In genomic region chr17:11866231-11866630, GRCm38 (mm10) we compare ENCODE assay signal across 18 mouse cellular contexts.
DNase-seq lines count a peak whose midpoint lies in the region; ATAC-seq and TF ChIP-seq lines count a peak whose summit lies in the region.
"Had no signal": no experiment of that assay in that cellular context is flagged by ENCODE, and none has a peak within 500 bp of the region (broad histone marks: within the 10 kb centered on the region; RNA-seq: fewer than 3 reads in every experiment).

No protein-coding gene starts in this region.

- TF ChIP-seq EP300 in heart, adult 2 months (IDR thresholded peaks at IDR 0.05; ENCODE audit: insufficient read depth, low read depth, low read length) = no peak

- WGBS in heart, embryonic 12.5 days = 76% methylated on average over 3 of the region's 3 CpGs
- 81% methylated on average over 3 of the region's 3 CpGs for WGBS in heart, embryonic 10.5 days
- 82% methylated on average over 3 of the region's 3 CpGs for WGBS in heart, adult 2 months

- no peak overlapping the region for H3K4me2 ChIP-seq in heart, embryonic 12.5 days

- no peak for TF ChIP-seq CTCF in heart, adult 2 months (IDR thresholded peaks at IDR 0.05)

- no peaks in the 10 kb centered on the region for H3K36me3 ChIP-seq in heart, embryonic 12.5 days
- H3K36me3 ChIP-seq in heart, embryonic 10.5 days = no peaks in the 10 kb centered on the region
- H3K36me3 ChIP-seq in heart, adult 2 months (ENCODE audit: control insufficient read depth, insufficient read depth, low read length) = no peaks in the 10 kb centered on the region
- H3K36me3 ChIP-seq: G1E had no signal

- no peak for TF ChIP-seq POLR2A in heart, adult 2 months (IDR thresholded peaks at IDR 0.05; ENCODE audit: insufficient read depth, low read depth, low read length)

- H3K4me3 ChIP-seq in heart, embryonic 12.5 days = no peak overlapping the region
- H3K4me3 ChIP-seq in heart, embryonic 10.5 days = no peak overlapping the region
- H3K4me3 ChIP-seq in heart, adult 2 months = no peak overlapping the region

- H3K4me1 ChIP-seq in heart, embryonic 12.5 days (replicated peaks) = 0 out of 2 replicates have a peak, but pooled peaks cover 9% of the 10 kb centered on the region
- H3K4me1 ChIP-seq in heart, embryonic 10.5 days = peaks cover 9% of the 10 kb centered on the region
- no peaks in the 10 kb centered on the region for H3K4me1 ChIP-seq in heart, adult 2 months (ENCODE audit: control insufficient read depth, insufficient read depth, low read length)

- H3K79me2 ChIP-seq in heart, adult 2 months (replicated peaks; ENCODE audit: control insufficient read depth, insufficient read depth, low read length) = no peaks in the 10 kb centered on the region

- no peaks in the 10 kb centered on the region for H3K27me3 ChIP-seq in heart, embryonic 12.5 days (replicated peaks)
- no peaks in the 10 kb centered on the region for H3K27me3 ChIP-seq in heart, embryonic 10.5 days (ENCODE audit: insufficient read depth, poor library complexity, severe bottlenecking)
- no peaks in the 10 kb centered on the region for H3K27me3 ChIP-seq in heart, adult 2 months (ENCODE audit: control insufficient read depth, insufficient read depth, low read length)
- H3K27me3 ChIP-seq: Patski had no signal

- no peaks in the 10 kb centered on the region for H3K9me3 ChIP-seq in heart, embryonic 12.5 days (replicated peaks)
- H3K9me3 ChIP-seq in heart, embryonic 10.5 days = no peaks in the 10 kb centered on the region
- H3K9me3 ChIP-seq: G1E had no signal

- ATAC-seq in heart, embryonic 12.5 days (ENCODE audit: insufficient number of reproducible peaks, low FRiP score) = no peak
- ATAC-seq: activated CD4-positive, CD25-positive, alpha-beta regulatory T cell, adult 4 months; CD4-positive, CD25-positive, alpha-beta regulatory T cell, adult 4 months; Patski had no signal

- H3K9ac ChIP-seq in heart, embryonic 12.5 days = no peak overlapping the region
- no peak overlapping the region for H3K9ac ChIP-seq in heart, adult 2 months (ENCODE audit: low read depth, low read length)

- peak; percentile 79 for DNase-seq in heart, adult 11 months
- DNase-seq in heart, embryonic 10.5 days (ENCODE audit: low spot score) = peak; percentile 71
- DNase-seq in heart, adult 2 months = no peak
- DNase-seq: adrenal gland, adult 2 months; adrenal gland, adult 8-10 months; adrenal gland, postnatal 10 days; adrenal gland, postnatal 14 days; adrenal gland, postnatal 25 days; adrenal gland, postnatal 36 days; B cell, adult 2 months; cerebellum, adult 11 months; cerebellum, adult 11-12 months; cerebellum, adult 18-20 months had no signal

- intact Hi-C loops in heart, adult 2 months (cut with DNase I) = no loop called here

- no peak overlapping the region for H3K27ac ChIP-seq in heart, embryonic 12.5 days (ENCODE audit: poor library complexity, severe bottlenecking)
- no peak overlapping the region for H3K27ac ChIP-seq in heart, embryonic 10.5 days
- no peak overlapping the region for H3K27ac ChIP-seq in heart, adult 2 months

Comparison
In these comparisons a context has a peak if more than half of its experiments do, and no peak if none do; other contexts are left out.
1. DNase-seq: peak in heart, adult 11 months (single experiment) and heart, embryonic 10.5 days (single experiment); none in heart, adult 2 months (0 of 2).